Mouse (Mus musculus): Measurements from ENCODE around the gene Zmiz1. TPM values are rescaled to one million over a fixed set of nuclear protein-coding genes. Genes with fewer than 3 reads are reported as not detected.

Zmiz1 gene
- polyA plus RNA-seq, 1 experiment from 2014 or later: 45.8 TPM

DNA sequence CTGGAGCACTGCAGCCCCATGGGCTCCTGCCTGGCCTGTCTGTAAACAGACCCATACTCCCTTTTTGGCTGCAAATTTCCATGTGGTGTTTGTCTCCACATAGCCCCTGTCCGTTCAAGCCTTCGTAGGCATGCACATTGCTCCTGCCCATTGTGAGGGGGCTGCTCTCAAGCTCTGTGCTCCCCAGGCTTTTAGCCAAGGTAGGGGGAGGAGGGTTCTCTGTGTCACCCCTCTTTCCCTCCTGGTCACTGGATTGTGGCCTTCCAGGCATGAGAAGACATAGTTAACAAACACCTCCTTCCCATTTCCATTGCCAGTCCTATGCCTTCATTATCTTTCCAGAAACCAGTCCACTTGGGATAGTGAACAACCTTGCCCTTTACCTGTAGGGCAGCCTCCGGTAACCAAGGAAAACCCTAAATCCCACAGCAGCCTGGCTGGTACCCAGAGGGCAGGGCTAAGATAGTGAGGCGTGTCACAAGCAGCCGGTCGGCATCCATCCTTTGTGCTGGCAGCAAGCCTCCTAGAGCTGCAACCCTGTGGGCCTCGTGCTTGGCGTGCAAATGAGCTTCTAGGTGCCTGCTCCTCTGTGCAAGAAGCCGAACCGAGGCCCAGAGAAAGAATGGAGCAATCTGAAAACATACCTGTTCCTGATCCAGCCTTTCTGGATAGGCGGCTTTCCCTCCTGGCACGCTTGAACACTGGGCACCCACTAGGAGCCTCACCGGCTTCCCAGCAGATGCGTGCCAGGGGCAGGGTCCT, 174.7 kb downstream of the Zmiz1 start:
- Histone ChIP-seq H3K27ac (peak overlapping the region; percentile 67), H3K4me1 (peaks cover 90% of the 10 kb centered on the region), H3K9me3 (no peaks in the 10 kb centered on the region)

DNA sequence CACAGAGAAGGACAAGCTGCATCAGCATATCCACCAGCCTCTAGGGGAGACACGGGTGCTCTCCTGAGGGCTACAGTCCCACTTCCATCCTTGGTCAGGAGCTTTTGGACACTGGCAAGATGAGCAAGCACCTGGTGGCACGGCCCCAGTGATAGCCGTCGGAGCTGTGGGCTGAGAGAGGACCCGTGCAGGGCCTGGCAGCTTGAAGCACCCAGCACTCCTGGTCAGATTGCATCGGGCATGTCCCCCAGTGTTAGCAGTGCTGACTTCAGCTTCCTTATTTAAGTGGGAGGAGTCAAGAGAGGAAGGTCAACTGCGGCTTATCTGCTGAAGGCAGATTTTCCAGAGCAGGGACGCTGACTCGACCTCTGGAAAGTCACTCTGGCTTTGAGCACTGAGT, 175.3 kb downstream of the Zmiz1 start:
- H3K27ac ChIP-seq: peak overlapping the region; percentile 67
- peaks cover 90% of the 10 kb centered on the region for H3K4me1 ChIP-seq
- H3K9me3 ChIP-seq: no peaks in the 10 kb centered on the region
- WGBS: 21% methylated on average over 9 of the region's 9 CpGs
- peaks cover 47% of the 10 kb centered on the region for H3K36me3 ChIP-seq
- peak; percentile 82 for DNase-seq (ENCODE audit: low spot score)
- peak overlapping the region; percentile 28; the same call in 1 of the 2 replicates for H3K4me3 ChIP-seq
- H3K27me3 ChIP-seq (ENCODE audit: insufficient read depth, poor library complexity, severe bottlenecking): no peaks in the 10 kb centered on the region

More for the DNA sequence above, 174.7 kb downstream of the Zmiz1 start:
- Histone ChIP-seq H3K27me3 (ENCODE audit: insufficient read depth, poor library complexity, severe bottlenecking) (no peaks in the 10 kb centered on the region), H3K4me3 (peak overlapping the region; percentile 28; the same call in 1 of the 2 replicates), H3K36me3 (peaks cover 41% of the 10 kb centered on the region)
- DNase-seq (ENCODE audit: low spot score): no peak
- 75% methylated on average over 14 of the region's 14 CpGs for WGBS

DNA sequence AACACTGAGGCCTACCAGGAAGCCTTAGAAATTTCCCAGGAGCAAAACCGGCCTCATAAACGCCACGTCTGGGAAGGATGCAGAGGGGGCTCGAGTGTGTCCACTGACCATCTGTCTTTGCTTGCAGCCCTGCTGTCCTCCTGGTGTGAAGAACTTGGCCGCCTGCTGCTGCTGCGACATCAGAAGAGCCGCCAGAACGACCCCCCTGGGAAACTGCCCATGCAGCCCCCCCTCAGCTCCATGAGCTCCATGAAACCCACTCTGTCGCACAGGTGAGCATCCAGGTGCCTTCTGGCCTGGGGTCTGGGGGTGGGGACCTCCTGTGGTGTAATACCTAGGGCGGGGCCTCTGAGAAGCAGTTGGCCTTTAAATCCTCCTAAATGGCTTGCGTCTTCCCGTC, 176.8 kb downstream of the Zmiz1 start:
- no peak overlapping the region for H3K4me3 ChIP-seq
- H3K27ac ChIP-seq: peak overlapping the region; percentile 44; the same call in 1 of the 2 replicates
- H3K4me1 ChIP-seq: peaks cover 90% of the 10 kb centered on the region
- H3K27me3 ChIP-seq (ENCODE audit: insufficient read depth, poor library complexity, severe bottlenecking): no peaks in the 10 kb centered on the region
- no peak for DNase-seq (ENCODE audit: low spot score)
- 78% methylated on average over 12 of the region's 12 CpGs for WGBS
- H3K9me3 ChIP-seq: no peaks in the 10 kb centered on the region
- peaks cover 53% of the 10 kb centered on the region for H3K36me3 ChIP-seq

DNA sequence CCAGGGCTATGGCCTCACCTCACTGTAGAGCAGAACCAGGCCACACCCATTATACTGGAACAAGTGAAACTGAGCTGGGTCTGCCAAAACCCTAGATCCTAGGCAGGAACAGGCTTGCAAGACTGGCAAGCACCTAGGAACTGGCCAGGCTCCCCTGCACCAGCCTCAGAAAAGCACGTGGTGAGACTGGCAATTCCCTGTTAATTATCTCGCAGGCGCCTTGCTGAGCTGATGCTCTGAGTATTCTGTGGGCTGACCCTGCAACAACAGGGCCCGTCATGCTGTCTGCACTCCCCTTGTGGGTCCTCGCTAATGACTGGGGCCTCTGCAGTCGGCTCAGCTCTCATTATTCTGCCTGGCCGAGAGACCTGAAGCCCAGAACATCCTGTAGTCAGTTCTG, 177.3 kb downstream of the Zmiz1 start:
- 58% methylated on average over 7 of the region's 7 CpGs for WGBS

DNA sequence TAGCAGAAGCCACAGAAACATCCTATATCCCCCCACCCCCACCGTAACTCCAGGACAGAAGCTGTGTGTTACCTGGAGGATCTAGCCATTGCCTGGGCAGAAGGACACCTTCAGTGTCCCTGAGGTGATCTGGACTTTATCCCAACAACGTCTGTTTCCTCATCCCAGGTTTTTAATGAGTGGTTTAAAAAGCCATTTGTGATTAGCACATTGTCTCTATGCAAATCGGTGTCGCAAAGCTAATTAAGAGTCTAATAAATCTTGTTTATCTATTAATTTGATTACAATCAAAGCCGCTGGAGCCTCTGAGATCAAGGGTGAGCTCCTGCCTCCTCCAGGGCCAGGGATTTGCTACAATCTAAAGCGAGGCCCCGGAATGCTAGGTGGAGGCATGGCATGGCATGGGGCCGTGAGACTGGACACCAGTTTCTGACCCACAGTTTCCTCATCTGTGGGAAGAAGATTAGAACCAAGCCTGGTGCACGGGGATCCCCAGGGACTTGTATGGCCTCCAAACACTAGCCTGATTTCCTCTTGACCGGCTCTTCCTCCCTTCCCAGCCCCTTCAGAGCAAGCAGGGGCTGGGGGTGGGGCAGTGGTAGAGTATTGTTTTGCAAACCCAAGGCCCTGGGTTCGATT, 180.3 kb downstream of the Zmiz1 start:
- H3K4me1 ChIP-seq: peaks cover 61% of the 10 kb centered on the region
- no peak for DNase-seq (ENCODE audit: low spot score)
- no peaks in the 10 kb centered on the region for H3K27me3 ChIP-seq (ENCODE audit: insufficient read depth, poor library complexity, severe bottlenecking)
- 71% methylated on average over 11 of the region's 11 CpGs for WGBS
- H3K9me3 ChIP-seq: no peaks in the 10 kb centered on the region
- H3K27ac ChIP-seq: peak overlapping the region; percentile 80; the same call in 1 of the 2 replicates
- no peak overlapping the region for H3K4me3 ChIP-seq
- peaks cover 72% of the 10 kb centered on the region for H3K36me3 ChIP-seq

More for the DNA sequence above, 177.3 kb downstream of the Zmiz1 start:
- no peak for DNase-seq (ENCODE audit: low spot score)
- Histone ChIP-seq H3K4me3 (no peak overlapping the region), H3K4me1 (peaks cover 90% of the 10 kb centered on the region), H3K27me3 (ENCODE audit: insufficient read depth, poor library complexity, severe bottlenecking) (no peaks in the 10 kb centered on the region), H3K9me3 (no peaks in the 10 kb centered on the region), H3K36me3 (peaks cover 58% of the 10 kb centered on the region), H3K27ac (peak overlapping the region; percentile 44; the same call in 1 of the 2 replicates)

DNA sequence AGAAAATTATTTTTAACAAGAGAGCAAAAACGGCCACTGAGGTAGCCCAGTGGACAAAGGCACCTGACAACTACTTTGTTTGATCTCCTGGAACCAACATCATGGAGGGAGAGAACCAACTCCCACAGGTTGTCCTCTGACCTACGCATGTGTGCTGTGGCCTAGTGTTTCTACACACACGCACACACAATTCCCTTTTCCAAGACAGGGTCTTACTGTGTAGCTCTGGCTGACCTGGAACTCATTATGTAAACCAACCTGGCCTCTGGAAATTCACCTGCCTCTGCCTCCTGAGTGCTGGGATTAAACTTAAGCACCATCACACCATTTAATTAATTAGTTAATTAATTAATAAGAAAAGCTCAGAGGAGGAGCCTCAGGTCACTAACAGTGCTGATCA, 181.0 kb downstream of the Zmiz1 start:
- no peaks in the 10 kb centered on the region for H3K9me3 ChIP-seq
- no peak overlapping the region for H3K4me3 ChIP-seq
- peak overlapping the region; percentile 80 for H3K27ac ChIP-seq
- H3K4me1 ChIP-seq: peaks cover 55% of the 10 kb centered on the region
- no peak for DNase-seq (ENCODE audit: low spot score)
- H3K36me3 ChIP-seq: peaks cover 80% of the 10 kb centered on the region
- H3K27me3 ChIP-seq (ENCODE audit: insufficient read depth, poor library complexity, severe bottlenecking): no peaks in the 10 kb centered on the region
- WGBS: 82% methylated on average over 3 of the region's 3 CpGs

DNA sequence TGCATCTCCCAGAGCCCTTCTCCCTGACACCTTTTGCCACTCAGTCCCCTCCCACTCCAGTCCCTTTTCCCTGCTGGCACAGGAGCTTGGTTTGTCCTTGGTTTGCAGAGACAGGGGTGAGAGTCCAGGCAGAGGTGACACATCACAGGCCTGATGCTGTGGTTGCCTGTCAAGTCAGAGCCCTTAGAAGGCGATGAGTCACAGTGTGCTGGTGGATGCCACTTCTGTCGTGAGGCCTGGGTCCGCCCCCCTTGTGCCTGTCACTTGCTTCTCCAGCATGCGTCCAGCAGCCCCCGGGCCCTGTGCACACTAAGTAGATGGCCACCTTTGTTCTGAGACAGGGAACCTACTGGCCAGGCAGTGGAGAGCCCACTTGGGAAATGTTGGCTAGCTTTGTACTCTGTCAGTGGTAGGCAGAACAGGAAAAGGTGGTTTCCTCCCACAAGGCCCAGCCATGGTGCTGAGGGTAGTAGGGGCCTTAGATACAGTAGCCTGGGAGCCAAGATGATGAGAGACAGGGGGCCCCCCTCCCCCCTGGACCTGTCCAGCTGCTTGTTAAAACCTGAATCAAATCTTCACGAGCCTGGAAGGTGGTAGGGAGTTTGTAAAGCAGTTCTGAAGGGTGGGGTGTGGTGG, 181.6 kb downstream of the Zmiz1 start:
- no peaks in the 10 kb centered on the region for H3K27me3 ChIP-seq (ENCODE audit: insufficient read depth, poor library complexity, severe bottlenecking)
- H3K36me3 ChIP-seq: peaks cover 84% of the 10 kb centered on the region
- peak; percentile 94 for DNase-seq (ENCODE audit: low spot score)
- no peaks in the 10 kb centered on the region for H3K9me3 ChIP-seq
- no peak overlapping the region for H3K4me3 ChIP-seq
- peaks cover 52% of the 10 kb centered on the region for H3K4me1 ChIP-seq
- 39% methylated on average over 6 of the region's 6 CpGs for WGBS
- H3K27ac ChIP-seq: peak overlapping the region; percentile 80

DNA sequence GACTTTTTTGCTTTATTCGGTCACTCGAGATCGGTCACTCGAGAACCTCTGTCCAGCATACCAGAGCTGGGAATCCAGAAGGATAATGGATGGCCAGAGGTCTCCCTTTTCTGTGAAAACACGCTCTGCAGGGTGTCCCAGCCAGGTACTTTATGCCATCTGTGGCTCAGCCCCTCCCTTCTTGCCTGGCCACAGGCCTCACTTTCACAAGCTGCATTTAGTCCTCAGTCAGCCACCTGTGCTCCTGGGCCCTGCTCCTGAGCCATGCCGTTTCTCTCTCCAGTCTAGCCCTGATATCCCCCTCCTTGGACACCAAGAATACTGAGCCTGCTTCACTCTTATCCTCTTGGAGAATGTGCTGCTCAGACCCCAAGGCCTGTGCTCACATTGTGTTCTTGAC, 182.1 kb downstream of the Zmiz1 start:
- H3K4me1 ChIP-seq: peaks cover 51% of the 10 kb centered on the region
- WGBS: 72% methylated on average over 6 of the region's 6 CpGs

DNA sequence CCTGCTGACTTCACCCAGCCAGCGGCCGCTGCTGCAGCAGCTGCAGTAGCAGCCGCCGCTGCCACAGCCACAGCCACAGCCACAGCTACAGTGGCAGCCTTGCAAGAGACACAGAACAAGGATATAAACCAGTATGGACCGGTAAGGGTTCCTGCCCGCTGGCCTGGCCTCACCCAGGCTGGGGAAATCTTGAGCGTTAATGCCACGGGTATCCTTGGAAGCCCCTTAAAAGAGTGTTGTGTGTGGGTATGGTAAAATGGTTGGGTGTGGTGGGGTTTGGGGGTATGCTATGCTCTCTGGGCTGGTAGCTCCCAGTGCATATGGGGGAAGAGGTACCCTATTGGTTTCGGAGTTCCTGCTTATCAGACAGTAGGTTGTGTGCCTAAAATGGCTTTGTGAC, 186.7 kb downstream of the Zmiz1 start:
- Histone ChIP-seq H3K36me3 (peaks cover 90% of the 10 kb centered on the region), H3K4me1 (peaks cover 21% of the 10 kb centered on the region), H3K9me3 (no peaks in the 10 kb centered on the region), H3K27ac (no peak overlapping the region), H3K27me3 (ENCODE audit: insufficient read depth, poor library complexity, severe bottlenecking) (no peaks in the 10 kb centered on the region), H3K4me3 (no peak overlapping the region)
- no peak for DNase-seq (ENCODE audit: low spot score)
- WGBS: 91% methylated on average over 9 of the region's 9 CpGs

More for the DNA sequence above, 182.1 kb downstream of the Zmiz1 start:
- Histone ChIP-seq H3K36me3 (peaks cover 84% of the 10 kb centered on the region), H3K27ac (peak overlapping the region; percentile 80), H3K27me3 (ENCODE audit: insufficient read depth, poor library complexity, severe bottlenecking) (no peaks in the 10 kb centered on the region), H3K9me3 (no peaks in the 10 kb centered on the region), H3K4me3 (no peak overlapping the region)
- no peak for DNase-seq (ENCODE audit: low spot score)

DNA sequence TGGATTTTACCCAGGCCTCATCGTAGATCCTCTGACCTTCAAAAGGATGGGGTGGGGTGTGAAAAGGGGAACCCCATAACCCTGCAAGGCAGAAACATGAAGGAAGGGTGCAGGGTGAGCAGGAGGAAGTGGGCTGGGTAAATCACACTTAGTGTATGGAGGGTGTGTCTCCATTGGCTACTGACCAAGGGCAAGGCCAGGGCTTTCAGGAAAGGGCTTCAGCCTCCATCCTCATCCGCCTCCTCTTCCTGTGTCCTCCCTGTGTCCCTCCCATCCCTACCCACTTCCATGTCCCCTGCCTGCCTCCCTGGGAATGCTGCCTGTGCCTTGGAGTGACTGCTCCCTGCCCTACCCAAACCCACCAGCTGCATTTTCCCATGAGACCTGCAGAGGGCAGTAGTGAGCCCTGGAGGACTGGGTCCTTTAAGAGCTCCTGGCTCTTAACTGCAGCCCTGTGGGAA, 187.2 kb downstream of the Zmiz1 start:
- H3K27me3 ChIP-seq (ENCODE audit: insufficient read depth, poor library complexity, severe bottlenecking): no peaks in the 10 kb centered on the region
- 66% methylated on average over 2 of the region's 2 CpGs for WGBS
- no peaks in the 10 kb centered on the region for H3K9me3 ChIP-seq
- peaks cover 16% of the 10 kb centered on the region for H3K4me1 ChIP-seq
- H3K27ac ChIP-seq: no peak overlapping the region
- peaks cover 90% of the 10 kb centered on the region for H3K36me3 ChIP-seq
- DNase-seq (ENCODE audit: low spot score): peak; percentile 86
- H3K4me3 ChIP-seq: no peak overlapping the region

DNA sequence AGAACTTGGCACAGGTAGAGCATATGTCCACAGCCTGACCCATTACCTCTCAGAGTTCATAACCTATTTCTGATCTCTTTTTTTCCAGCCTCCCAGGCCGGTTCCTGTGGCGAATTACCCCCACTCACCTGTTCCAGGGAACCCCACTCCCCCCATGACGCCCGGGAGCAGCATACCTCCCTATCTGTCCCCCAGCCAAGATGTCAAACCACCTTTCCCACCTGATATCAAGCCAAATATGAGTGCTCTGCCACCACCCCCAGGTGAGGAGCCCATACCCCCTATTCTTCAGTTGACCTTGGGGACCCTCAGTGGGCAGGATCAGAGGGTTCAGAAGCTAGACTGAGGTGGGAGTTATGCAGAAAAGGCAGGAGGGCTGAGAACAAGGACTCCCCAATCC, 192.1 kb downstream of the Zmiz1 start:
- DNase-seq (ENCODE audit: low spot score): no peak
- Histone ChIP-seq H3K27me3 (ENCODE audit: insufficient read depth, poor library complexity, severe bottlenecking) (no peaks in the 10 kb centered on the region), H3K36me3 (peaks cover 100% of the 10 kb centered on the region), H3K9me3 (no peaks in the 10 kb centered on the region), H3K4me3 (no peak overlapping the region), H3K4me1 (peaks cover 7% of the 10 kb centered on the region; the same call in 1 of the 2 replicates), H3K27ac (no peak overlapping the region)
- WGBS: 93% methylated on average over 4 of the region's 4 CpGs

DNA sequence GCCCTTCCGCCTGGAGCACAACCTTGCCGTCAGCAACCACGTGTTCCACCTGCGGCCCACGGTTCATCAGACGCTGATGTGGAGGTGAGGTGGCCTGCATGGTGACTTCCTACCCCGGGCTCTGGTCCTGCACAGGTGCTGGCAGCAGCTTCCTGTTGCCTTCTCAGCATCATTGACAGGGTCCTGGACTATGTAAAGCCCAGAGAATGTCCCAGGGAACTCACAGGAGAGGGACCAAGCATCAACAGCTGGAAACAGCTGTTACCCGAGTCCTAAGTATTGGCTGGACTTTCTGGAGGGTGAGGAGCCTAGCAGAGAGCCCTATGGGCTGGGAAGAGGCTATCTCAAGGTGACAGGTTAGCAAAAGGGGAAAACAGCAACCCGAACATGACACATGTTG, 192.9 kb downstream of the Zmiz1 start:
- H3K27ac ChIP-seq: no peak overlapping the region
- H3K4me3 ChIP-seq: no peak overlapping the region
- no peak for DNase-seq (ENCODE audit: low spot score)
- 91% methylated on average over 9 of the region's 9 CpGs for WGBS
- no peaks in the 10 kb centered on the region for H3K27me3 ChIP-seq (ENCODE audit: insufficient read depth, poor library complexity, severe bottlenecking)
- H3K4me1 ChIP-seq: no peaks in the 10 kb centered on the region
- peaks cover 100% of the 10 kb centered on the region for H3K36me3 ChIP-seq
- H3K9me3 ChIP-seq: no peaks in the 10 kb centered on the region

Data from heart, embryonic 10.5 days (tissue).